Mouse (Mus musculus) left cerebral cortex, postnatal 25 days (tissue): ENCODE results near the gene Smpd4. TPM values are rescaled to one million over a fixed set of nuclear protein-coding genes. Genes with fewer than 3 reads are reported as not detected.

Experiments used
- DNase-seq, 2 experiments: peaks; one replicate each; pipeline ENCODE4 v3.0.0; 2022; ENCODE audit warnings: low spot score in 2 of 2, mixed read lengths in 1 of 2
- intact Hi-C: fragments of 180-260 bp; cut with DNase I; formaldehyde crosslinking; loops from one replicate; pipeline ENCODE4 v1.15.1; 2025
- total RNA-seq, 2 experiments: library from RNA; stranded (reverse); gene quantifications; 2 replicates each; pipeline ENCODE4 v1.2.3; 2021

Gene Smpd4
- total RNA-seq, 2 experiments from 2014 or later, result 62.4 to 63.8 TPM

DNA sequence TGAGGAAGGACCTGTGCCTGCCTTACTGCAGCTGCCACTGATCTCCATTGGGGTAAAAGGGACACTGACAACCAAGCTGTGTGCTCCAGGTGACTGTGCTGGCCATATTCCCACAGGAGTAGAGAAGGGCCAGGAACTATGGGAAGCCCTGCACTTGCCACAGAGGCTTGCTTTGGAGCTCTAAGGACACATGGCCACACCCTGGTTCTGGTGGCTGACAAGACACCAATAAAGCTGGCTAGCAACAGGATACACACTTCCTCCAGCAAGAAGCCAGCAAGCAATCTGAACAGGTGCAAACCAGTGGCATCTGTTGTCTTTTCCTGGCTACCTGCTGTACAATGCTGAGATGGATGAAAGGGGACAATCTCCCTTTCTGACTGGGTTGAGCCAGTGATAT lies 50.7 kb downstream of the Smpd4 start:
- DNase-seq, result no peak
- intact Hi-C loops, result no loop called here

Other genes with a start within 250 kb of the Smpd4 start
- gene Snap29, start 213.4 kb upstream of the Smpd4 start, total RNA-seq, result 10 to 100 TPM; 21.5 to 23.9 TPM
- gene Pi4ka, start 213.0 kb upstream of the Smpd4 start, total RNA-seq, result 100 to 1,000 TPM; 324 to 328 TPM
- gene Crkl, start 167.4 kb upstream of the Smpd4 start, total RNA-seq, result 10 to 100 TPM; 30.9 to 31.0 TPM
- 100 to 1,000 TPM in 1 of 2 experiments, 10 to 100 TPM in 1; 96.9 to 100 TPM for gene Aifm3, start 129.7 kb upstream of the Smpd4 start, total RNA-seq
- gene Lztr1, start 110.7 kb upstream of the Smpd4 start, total RNA-seq, result 100 to 1,000 TPM; 149 TPM
- gene Thap7, start 88.2 kb upstream of the Smpd4 start, total RNA-seq, result 10 to 100 TPM; 43.7 to 45.4 TPM
- under 1 TPM; 0.71 to 0.85 TPM for gene Lrrc74b, start 58.1 kb upstream of the Smpd4 start, total RNA-seq
- gene P2rx6, start 57.5 kb upstream of the Smpd4 start, total RNA-seq, result under 1 TPM; 0.80 to 0.99 TPM
- gene Slc7a4, start 36.1 kb upstream of the Smpd4 start, total RNA-seq, result 10 to 100 TPM; 83.2 to 87.4 TPM
- gene Ccdc74a, start 27.1 kb downstream of the Smpd4 start, total RNA-seq, result 10 to 100 TPM; 22.3 to 26.4 TPM
- 10 to 100 TPM; 66.3 to 69.1 TPM for gene Med15, start 113.5 kb downstream of the Smpd4 start, total RNA-seq
- gene Klhl22, start 140.3 kb downstream of the Smpd4 start, total RNA-seq, result 100 to 1,000 TPM in 1 of 2 experiments, 10 to 100 TPM in 1; 87.8 to 101 TPM
- 1 to 10 TPM; 2.9 to 3.2 TPM for gene Scarf2, start 177.9 kb downstream of the Smpd4 start, total RNA-seq
- gene B830017H08Rik, start 213.8 kb downstream of the Smpd4 start, total RNA-seq, result 1 to 10 TPM; 4.7 to 5.4 TPM
- gene Car15, start 219.0 kb downstream of the Smpd4 start, total RNA-seq, result 10 to 100 TPM; 12.3 to 13.8 TPM